Mouse (Mus musculus): Measurements from ENCODE around the gene Snx17.
"Not testable (repeated sequence)": the region's sequence is repeated elsewhere in the genome, so short reads cannot be mapped to it uniquely, and the experiment has no call there.

The Snx17 gene

DNA sequence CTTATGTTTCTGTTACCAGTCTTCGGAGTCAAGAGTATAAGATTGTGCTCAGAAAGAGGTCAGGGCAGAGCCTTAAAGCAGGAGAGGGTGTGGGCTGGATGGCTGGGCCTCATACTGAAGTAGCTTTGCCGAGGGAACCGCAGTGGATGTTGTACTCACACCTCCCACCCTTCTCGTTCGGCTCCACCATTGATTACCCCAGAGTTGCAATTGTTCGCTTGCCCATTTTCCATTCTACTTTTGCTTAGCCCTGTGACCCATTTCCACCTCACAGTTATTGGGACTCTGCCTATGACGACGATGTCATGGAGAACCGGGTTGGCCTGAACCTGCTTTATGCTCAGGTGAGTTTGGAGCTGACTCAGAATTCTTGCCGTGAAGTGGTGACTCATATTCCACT is 3.2 kb downstream of the Snx17 start:
- no peak for DNase-seq (ENCODE audit: low read depth, low spot score)

GRCm38 (mm10) chr5:31197072-31197471 is 4.0 kb downstream of the Snx17 start:
- no peak for DNase-seq (ENCODE audit: low read depth, low spot score)

- DNase-seq (ENCODE audit: low read depth, low spot score), result no peak
Observed at GRCm38 (mm10) chr5:31198170-31198569, 5.1 kb downstream of the Snx17 start.

GRCm38 (mm10) chr5:31198616-31199320 is 5.7 kb downstream of the Snx17 start:
- DNase-seq (ENCODE audit: low read depth, low spot score), result no peak

DNA sequence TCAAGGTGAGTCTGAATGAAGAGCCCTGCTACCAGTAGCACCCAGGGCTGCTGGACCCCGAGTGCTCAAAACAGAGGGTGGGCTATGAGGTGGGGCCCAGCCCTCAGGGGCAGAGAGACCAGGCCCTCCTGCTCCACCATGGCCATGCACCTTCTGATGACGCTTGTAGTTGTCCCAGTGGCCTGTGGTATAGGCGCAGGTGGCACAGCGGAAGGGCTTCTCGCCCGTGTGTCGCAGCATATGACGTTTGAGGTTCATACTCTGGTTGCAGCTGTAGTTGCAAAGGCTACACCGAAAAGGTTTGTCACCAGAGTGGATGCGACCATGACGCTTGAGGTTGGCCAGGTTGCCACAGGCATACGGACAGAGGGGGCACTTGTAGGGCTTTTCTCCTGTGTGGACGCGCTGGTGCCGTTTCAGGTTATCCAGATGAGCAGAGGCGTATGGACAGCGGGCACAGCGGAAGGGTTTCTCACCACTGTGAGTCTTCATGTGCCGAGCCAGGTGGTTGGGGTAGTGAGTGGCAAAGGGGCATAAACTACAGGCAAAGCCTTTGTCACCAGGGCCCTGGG is 6.4 kb downstream of the Snx17 start:
- no peak for DNase-seq (ENCODE audit: low read depth, low spot score)

DNA sequence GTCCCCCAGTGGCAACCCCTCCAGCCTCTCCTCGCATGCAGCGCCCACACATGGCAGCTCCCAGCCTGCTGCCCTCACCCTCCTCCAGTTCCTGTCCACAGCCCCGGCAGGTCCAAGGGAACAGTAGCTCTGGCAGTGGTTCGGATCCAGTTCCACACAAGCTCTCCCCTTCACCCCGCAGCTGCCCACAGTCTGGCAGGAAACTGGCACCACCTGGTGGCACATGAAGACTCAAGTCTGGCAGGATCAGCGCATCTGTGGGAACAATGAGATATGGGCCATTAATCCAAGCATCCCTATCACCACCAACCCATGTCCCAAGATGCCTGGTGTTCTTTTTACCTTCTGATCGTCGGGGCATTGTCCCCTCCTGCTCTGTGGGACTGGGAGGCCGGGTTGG is 6.9 kb downstream of the Snx17 start:
- no peak for DNase-seq (ENCODE audit: low read depth, low spot score)

DNA sequence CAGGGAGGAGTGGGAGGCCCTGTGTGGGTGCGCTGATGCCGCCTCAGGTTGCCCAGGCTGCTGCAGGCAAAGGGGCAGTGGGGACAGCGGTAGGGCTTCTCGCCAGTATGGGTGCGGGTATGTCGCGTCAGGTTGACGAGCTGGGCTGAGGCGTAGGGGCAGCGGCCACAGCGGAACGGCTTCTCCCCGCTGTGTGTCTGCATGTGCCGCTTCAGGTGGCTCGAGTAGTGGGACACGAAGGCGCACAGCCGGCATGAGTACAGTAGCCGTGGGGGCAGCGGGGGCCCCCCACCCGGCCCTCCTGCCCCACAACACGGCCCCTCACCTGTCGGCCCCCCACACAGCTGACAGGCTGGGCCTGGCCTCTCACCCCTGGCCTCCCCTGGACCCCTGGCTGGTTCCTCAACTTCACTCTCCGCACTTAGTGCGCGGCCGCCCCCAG is 7.3 kb downstream of the Snx17 start:
- no peak for DNase-seq (ENCODE audit: low read depth, low spot score)

DNA sequence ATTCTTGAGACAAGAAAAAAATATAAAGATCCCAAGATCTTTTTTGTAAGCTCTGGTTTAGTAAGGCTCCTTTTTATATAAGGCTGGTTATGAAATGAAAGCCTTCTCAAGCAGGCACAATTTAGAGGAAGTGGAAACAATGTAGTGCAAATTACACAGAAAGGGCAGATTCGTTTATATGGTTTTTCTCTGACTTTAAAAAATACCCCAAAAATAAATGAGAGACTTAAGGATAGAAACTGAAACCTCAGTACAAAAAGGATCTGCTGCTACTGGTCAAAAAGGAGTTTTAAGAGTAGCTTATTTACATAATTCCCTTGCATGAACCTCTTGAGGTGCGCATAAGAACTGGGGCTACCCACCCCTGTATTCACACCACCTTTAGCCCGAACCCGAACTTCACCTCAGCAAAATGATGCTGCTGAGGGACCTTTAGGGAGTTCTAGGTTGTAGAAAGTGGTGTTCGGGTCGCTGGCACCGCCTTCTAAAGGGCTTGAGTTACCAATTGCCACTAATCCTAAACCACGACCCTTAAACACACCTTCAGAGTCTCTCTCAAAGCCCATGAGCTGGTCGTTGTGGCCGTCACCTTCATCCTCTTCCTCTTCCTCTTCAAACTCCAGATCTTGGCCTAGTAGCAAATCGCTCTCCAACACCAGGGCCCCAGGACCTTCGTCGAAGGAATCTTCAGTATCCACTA is 8.2 kb downstream of the Snx17 start:
- no peak for DNase-seq (ENCODE audit: low read depth, low spot score)

DNA sequence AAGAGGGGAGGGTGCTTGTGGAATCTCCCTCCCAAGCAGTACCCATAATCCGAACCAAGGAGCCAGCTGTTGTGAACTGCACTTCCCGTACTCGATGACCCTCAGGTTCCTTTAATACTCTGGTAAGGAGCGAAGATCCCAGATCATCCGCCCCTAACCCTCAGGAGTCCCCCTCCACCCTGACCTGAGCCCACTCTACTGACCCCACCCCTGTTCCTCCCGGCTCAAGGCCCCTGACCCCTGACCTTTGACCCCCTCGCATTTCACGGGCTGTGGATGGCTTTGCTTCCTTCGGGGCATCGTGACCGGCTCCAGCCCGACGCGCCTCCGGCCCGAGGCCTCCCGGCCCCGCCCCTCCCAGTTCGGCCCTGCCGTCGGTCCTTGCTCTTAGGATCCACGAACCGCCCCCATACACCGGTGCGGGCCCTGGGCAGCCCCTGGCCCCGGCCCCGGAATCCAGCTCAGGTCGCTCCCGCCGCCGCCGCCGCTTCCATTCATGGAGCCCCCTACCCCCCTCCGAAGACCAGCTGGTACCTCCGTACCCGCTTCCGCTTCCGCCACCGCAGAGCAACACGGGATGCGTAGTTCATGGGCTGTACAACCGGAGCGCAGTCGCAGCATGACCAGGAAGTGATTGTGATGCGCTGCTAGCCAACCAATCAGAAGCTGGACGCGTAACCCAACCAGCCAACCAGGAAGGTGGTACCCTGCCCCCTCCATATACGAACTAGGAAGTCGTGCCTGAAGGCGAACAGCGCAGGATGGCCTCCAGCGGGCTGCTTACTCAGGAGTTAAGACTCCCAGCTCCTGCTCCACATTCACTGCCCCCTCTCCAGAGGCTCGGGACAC is 8.9 kb downstream of the Snx17 start, which contains the start of gene Zfp513:
Gene Zfp513 (minus strand): TSS at position 562 of the 849 bp plus-strand sequence.
- DNase-seq (ENCODE audit: low read depth, low spot score), result peak; percentile 98

- DNase-seq (ENCODE audit: low read depth, low spot score), result no peak
Observed at GRCm38 (mm10) chr5:31202933-31203332, 9.9 kb downstream of the Snx17 start.

DNA sequence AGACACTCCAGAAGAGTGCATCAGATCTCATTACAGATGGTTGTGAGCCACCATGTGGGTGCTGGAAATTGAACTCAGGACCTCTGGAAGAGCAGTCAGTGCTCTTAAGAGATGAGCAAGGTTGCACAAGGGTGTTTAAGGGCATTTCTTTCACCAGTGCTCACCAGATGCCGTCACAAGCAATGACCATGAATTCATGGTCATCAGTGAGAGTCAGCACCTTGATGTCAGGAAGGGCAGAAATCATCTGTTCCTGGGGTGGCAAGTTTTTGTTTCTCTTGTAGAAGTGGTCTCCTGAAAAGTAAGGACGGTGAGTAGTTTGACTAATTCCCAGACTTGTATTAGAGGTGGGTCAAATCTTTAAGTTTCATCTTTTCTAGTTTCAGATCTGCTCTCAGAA is 10.8 kb downstream of the Snx17 start:
- no peak for DNase-seq (ENCODE audit: low read depth, low spot score)

- no peak for DNase-seq (ENCODE audit: low read depth, low spot score)
Observed at GRCm38 (mm10) chr5:31204421-31204820, 11.4 kb downstream of the Snx17 start.

DNA sequence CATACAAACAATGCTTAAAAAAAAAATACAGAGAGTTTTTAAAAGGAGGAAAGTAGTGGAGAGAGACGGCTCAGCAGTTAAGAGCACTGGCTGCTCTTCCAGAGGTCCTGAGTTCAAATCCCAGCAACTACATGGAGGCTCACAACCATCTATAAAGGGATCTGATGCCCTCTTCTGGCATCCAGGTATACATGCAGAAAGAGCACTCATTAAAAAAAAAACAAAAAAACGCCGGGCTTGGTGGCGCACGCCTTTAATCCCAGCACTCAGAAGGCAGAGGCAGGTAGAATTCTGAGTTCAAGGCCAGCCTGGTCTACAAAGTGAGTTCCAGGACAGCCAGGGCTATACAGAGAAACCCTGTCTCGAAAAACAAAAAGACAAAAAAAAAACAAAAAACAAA is 23.5 kb downstream of the Snx17 start:
- DNase-seq (ENCODE audit: low read depth, low spot score), result not testable (repeated sequence)

DNA sequence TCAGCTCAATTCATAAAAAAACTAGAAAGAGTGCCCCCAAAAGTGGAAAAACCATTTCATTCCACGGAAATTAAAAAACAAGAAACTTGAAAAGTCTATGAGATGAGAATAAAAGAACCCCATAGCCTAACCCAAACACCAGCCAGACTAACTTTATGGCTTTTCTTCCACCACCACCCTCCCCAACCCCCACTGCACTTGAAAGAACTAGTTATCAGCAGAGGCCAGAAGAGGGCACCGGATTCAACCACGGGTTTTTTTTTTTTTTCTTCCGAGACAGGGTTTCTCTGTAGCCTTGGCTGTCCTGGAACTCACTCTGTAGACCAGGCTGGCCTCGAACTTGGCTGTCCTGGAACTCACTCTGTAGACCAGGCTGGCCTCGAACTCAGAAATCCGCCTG is 25.3 kb downstream of the Snx17 start:
- no peak for DNase-seq (ENCODE audit: low read depth, low spot score)

DNA sequence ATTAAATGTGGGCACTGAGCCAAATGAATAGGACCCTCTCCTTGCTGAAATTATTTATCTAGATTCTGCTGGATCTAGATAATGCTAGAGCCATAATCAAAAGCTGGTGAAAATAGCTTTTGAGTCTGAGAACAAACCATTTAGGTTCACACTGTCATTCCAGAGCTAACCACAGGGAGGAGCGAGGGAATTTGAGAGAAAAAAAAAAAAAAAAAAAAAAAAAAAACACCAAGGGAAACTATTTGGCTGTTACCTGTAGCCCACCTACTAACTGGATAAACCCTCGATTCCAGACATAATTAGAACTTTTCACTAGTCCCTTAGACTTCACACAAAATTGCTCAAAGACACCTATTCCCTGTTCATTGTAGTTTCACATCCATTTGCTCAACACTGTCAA is 26.0 kb downstream of the Snx17 start:
- no peak for DNase-seq (ENCODE audit: low read depth, low spot score)

- no peak for DNase-seq (ENCODE audit: low read depth, low spot score)
Observed at GRCm38 (mm10) chr5:31219474-31219873, 26.4 kb downstream of the Snx17 start.

- DNase-seq (ENCODE audit: low read depth, low spot score), result no peak
Observed at GRCm38 (mm10) chr5:31219911-31220447, 27.0 kb downstream of the Snx17 start.

DNA sequence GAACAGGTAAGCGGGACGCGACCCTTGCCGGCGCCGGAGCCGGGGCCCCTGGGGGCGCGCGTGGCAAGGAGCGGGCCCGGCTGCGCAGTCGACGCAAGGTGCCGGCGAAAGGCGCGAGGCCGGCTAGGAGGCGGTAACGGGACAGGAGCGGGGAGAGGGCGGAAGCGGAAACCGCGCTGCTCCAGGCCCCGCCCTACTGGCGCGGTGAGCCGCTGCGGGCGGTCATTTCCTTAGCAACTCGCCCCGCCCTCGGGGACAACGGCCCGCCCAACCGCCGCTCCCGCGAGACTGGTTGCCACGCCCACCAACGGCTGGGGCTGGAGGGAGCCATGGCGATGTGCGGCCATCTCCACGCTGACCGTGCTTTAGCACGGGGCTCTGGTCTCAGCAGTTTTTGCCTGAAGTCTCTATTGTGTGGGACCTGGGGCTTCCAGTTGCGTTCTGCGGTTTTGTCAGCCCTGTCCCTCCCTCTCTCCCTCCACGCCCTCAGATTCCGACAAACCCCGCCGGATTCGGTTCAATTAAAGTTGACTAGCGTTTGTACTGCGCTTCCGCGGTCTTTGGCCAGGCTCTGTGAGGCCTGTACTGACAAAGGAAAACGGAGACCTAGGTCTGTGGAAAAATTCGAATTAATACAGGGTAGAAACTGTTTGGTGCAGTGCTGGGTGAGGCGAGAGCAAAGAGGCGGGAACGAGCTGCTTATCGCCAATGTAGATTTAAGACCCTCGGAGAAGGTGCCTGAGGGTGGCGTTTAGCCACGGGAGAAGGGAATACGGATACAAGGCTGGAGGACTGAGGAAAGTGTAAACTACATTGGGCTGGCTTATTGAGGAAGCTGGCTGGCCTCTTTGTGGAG is 27.6 kb downstream of the Snx17 start, which contains the start of gene Ppm1g:
Gene Ppm1g (minus strand): TSS at position 240 of the 856 bp plus-strand sequence.
- DNase-seq (ENCODE audit: low read depth, low spot score), result peak; percentile 84

DNA sequence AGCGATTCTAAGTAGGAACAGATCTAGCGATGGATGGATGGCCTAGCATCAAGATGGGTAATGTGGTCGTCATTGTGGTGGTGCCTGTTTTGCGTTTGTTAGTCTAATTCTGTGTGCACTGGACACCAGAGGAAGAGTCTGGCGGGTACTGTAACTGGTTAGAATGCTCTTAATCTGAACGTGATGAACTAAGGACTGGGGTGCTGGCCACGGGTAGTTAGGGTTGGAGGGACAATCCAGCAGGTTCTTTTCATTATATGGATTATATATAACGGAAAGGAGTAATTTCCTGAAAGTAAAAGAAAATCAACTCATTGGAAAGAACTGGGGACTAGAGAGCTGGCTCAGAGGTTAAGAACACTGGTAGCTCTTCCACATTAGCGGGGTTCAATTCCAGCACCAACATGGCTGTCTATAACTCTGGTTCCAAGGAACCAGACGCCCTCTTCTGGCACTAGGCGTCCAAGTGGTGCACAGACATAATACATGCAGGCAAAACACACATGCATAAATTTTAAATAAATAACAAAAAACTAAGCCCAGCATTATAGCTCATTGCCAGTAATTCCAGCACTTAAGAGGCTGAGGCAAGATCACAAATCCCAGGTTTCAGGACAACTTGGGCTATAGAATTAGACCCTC is 28.4 kb downstream of the Snx17 start:
- DNase-seq (ENCODE audit: low read depth, low spot score), result no peak

- DNase-seq (ENCODE audit: low read depth, low spot score), result no peak
Observed at GRCm38 (mm10) chr5:31222696-31223095, 29.7 kb downstream of the Snx17 start.

Measured in retina, adult 2 months (tissue).